Mouse (Mus musculus) hindbrain, embryonic 14.5 days (tissue): ENCODE data around the gene Tk1. TPM values are rescaled to one million over a fixed set of nuclear protein-coding genes. Genes with fewer than 3 reads are reported as not detected.
"Not testable (repeated sequence)": the region's sequence is repeated elsewhere in the genome, so short reads cannot be mapped to it uniquely, and the experiment has no call there.

Source experiments
- ATAC-seq: fragments of 200-750 bp; cut with Nextera tagmentation; 2 replicates; pipeline ENCODE4 v1.8.0; 2017; ENCODE audit warnings: moderate number of reproducible peaks, mild to moderate bottlenecking, moderate TSS enrichment, moderate library complexity; ENCODE audit not compliant: low FRiP score
- DNase-seq: peaks from one replicate; pipeline ENCODE4 v3.0.0-alpha.2; 2015; ENCODE audit warnings: low spot score
- H3K27ac ChIP-seq: fragments of 300-500 bp; sonication (generic); 2 replicates; pipeline ENCODE4 v1.5.1; 2014; ENCODE audit warnings: mild to moderate bottlenecking, moderate library complexity
- H3K27me3 ChIP-seq: fragments of 300-500 bp; sonication (generic); 2 replicates; pipeline ENCODE4 v1.6.1; 2014; ENCODE audit warnings: mild to moderate bottlenecking, low read length, mixed read lengths; ENCODE audit not compliant: control insufficient read depth, insufficient read depth
- H3K36me3 ChIP-seq: fragments of 300-500 bp; sonication (generic); replicated peaks from 2 replicates; pipeline ENCODE4 v1.6.1; 2014; ENCODE audit not compliant: control insufficient read depth, insufficient read depth
- H3K4me1 ChIP-seq: fragments of 300-500 bp; sonication (generic); replicated peaks from 2 replicates; pipeline ENCODE4 v1.6.1; 2014; ENCODE audit warnings: antibody characterized with exemption, low read length, mixed read lengths; ENCODE audit not compliant: control insufficient read depth, insufficient read depth
- H3K4me2 ChIP-seq: fragments of 300-500 bp; sonication (generic); replicated peaks from 2 replicates; pipeline ENCODE4 v1.6.1; 2014; ENCODE audit warnings: mild to moderate bottlenecking, moderate library complexity
- H3K4me3 ChIP-seq: fragments of 300-500 bp; sonication (generic); replicated peaks from 2 replicates; pipeline ENCODE4 v1.5.1; 2014; ENCODE audit warnings: mild to moderate bottlenecking, low read length
- H3K9ac ChIP-seq: fragments of 300-500 bp; sonication (generic); 2 replicates; pipeline ENCODE4 v1.6.1; 2014
- H3K9me3 ChIP-seq: fragments of 300-500 bp; sonication (generic); 2 replicates; pipeline ENCODE4 v1.6.1; 2016; ENCODE audit warnings: low read length; ENCODE audit not compliant: control insufficient read depth
- WGBS: fragments of 180-500 bp; shearing (Covaris S2); extraction: QIAGEN DNeasy Blood & Tissue Kit; methylation state at CpG from one replicate; pipeline ENCODE4 v1.1.7; 2014; 5-methylcytosine and 5-hydroxymethylcytosine counted together
- polyA plus RNA-seq: library from polyadenylated mRNA; unstranded; fragments of >200 nt; fragmentation: Nextera tagmentation; extraction: Ambion mirVana; gene quantifications from 2 replicates; pipeline ENCODE4 v1.2.1, GENCODE M21; 2014

Tk1 gene
- polyA plus RNA-seq, 1 experiment from 2014 or later: 14.4 TPM

DNA sequence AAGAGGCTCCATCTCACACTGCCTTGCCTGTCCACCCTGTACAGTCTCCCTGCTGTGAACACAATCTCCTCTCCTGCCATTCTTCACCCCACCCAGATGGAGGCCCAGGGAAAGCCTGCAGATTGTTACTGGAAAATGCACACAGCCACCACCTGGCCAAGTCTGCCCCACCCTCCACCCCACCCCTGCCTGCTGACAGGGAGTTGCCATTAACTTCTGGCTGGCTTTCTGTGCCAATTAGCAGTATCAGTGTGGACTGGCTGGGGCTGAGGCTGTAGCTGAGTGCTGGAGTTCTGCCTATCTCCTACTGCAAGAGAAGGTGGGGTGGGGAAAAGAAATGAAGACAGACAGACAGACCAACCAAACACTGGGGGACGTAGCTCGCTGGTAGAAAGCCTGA is 12.7 kb upstream of the Tk1 start:
- Histone ChIP-seq H3K4me2 (no peak overlapping the region), H3K9me3 (no peaks in the 10 kb centered on the region), H3K36me3 (no peaks in the 10 kb centered on the region), H3K27me3 (no peaks in the 10 kb centered on the region), H3K4me3 (no peak overlapping the region), H3K9ac (no peak overlapping the region), H3K27ac (no peak overlapping the region), H3K4me1 (no peaks in the 10 kb centered on the region)
- DNase-seq: no peak
- no peak for ATAC-seq
- 65% methylated on average over 2 of the region's 2 CpGs for WGBS

DNA sequence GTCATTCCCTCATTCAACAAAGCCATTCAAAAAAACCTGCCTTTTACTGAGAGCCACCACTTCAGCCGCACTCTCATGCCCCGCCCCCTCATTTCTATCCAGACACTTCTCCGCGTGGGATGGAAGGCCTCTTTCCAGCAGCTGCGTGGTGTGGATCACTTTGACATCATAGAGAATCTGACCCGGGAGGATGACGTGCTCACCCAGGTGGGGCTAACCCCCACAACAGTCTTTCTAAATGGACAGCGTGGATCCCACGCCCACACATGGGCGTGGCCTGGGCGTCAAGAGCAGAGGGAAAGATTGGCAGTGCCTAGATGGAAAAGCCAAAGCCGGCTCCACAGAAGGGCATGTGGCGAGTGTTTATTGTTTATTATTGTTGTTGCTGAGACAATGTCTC is 10.4 kb upstream of the Tk1 start:
- no peaks in the 10 kb centered on the region for H3K9me3 ChIP-seq
- ATAC-seq: no peak
- no peak overlapping the region for H3K27ac ChIP-seq
- DNase-seq: no peak
- no peaks in the 10 kb centered on the region for H3K27me3 ChIP-seq
- 24% methylated on average over 13 of the region's 13 CpGs for WGBS
- H3K9ac ChIP-seq: no peak overlapping the region
- no peaks in the 10 kb centered on the region for H3K36me3 ChIP-seq
- peak overlapping the region; percentile 35 for H3K4me2 ChIP-seq
- no peaks in the 10 kb centered on the region for H3K4me1 ChIP-seq
- H3K4me3 ChIP-seq: no peak overlapping the region

DNA sequence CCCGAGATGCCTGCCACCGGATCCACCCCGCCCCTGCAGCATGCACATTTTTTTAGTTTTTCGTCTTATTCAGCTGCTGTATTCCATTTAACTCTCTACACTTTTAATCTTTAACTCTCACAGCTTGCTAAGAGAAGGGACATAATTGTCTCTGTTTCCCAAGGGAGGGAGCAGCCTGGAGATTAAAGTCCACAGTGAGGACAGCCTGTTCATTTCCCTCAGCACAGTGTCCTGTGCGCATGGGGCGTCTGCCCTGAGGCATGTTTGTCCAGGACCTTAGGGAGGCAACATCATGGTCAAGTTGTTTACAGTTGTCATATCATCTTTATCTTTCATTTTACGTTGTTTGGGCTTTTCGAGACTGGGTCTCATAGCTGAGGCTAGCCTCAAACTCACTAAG is 8.2 kb upstream of the Tk1 start:
- ATAC-seq: no peak
- Histone ChIP-seq H3K4me3 (no peak overlapping the region), H3K27me3 (no peaks in the 10 kb centered on the region), H3K9ac (no peak overlapping the region), H3K27ac (no peak overlapping the region), H3K36me3 (no peaks in the 10 kb centered on the region), H3K4me1 (peaks cover 4% of the 10 kb centered on the region; the same call in 1 of the 2 replicates), H3K9me3 (no peaks in the 10 kb centered on the region), H3K4me2 (no peak overlapping the region)
- DNase-seq: no peak
- WGBS: 93% methylated on average over 8 of the region's 8 CpGs

DNA sequence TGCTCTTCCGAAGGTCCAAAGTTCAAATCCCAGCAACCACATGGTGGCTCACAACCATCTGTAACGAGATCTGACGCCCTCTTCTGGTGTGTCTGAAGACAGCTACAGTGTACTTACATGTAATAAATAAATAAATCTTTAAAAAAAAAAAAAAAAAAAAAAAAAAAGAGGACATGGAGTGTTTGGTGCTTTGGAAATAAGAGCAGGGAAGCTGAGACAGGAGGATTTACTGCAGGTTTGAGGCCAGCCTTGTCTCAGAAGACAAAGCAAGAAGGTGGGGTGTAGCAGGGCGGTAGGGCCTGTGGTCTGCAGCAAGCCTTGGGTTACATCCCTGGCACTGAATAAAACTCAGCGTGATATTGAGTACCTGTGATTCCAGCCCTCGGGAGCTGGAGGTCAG is 7.6 kb upstream of the Tk1 start:
- WGBS: 93% methylated on average over 4 of the region's 6 CpGs
- not testable (repeated sequence) for H3K4me3 ChIP-seq, H3K27me3 ChIP-seq, H3K9me3 ChIP-seq, H3K4me1 ChIP-seq, H3K36me3 ChIP-seq, ATAC-seq, H3K27ac ChIP-seq, DNase-seq, H3K9ac ChIP-seq, H3K4me2 ChIP-seq

DNA sequence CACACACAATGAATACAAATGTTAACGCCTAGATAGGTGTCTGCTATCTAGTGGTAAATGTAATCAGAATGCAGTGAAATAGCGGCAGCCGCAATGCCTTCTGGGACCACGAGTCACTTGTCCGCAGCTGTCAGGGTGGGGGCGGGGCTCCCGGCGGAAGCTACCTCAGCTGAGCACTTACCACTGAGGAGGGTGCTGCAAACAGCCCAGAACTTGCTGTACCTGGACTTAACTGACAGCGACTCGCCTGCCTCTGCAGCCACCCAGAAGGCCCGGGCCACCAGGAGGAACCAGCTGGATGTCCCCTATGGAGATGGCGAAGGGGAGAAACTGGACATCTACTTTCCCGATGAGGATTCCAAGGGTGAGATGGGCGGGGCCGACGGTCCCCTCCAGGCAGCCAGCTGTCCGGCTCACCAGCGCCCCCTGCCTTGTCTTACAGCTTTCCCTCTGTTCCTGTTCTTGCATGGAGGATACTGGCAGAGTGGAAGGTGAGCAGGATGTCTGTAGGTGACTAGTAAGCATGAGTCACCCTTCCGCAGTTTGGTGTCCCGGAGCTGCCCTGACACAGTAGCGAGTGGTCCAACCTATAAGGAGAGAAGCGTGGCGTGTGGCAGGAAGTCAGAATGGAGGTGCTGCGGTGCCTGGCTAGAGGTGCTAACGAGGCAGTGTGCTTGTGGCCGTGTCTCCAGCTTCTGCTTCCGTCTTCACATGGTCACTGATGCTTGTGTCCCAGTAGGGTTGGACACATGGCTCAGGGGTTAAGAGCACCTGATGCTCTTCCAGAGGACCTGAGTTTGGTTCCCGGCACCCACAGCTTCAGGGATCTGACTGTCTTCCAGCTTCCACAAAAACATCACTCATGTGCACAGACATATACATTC is 6.4 kb upstream of the Tk1 start:
- DNase-seq: peak; percentile 68
- peak overlapping the region; percentile 51 for H3K4me2 ChIP-seq
- H3K4me3 ChIP-seq: peak overlapping the region; percentile 30
- WGBS: 17% methylated on average over 28 of the region's 28 CpGs
- no peaks in the 10 kb centered on the region for H3K36me3 ChIP-seq
- H3K4me1 ChIP-seq: peaks cover 8% of the 10 kb centered on the region
- peak; percentile 74; the same call in 1 of the 2 replicates for ATAC-seq
- H3K9ac ChIP-seq: peak overlapping the region; percentile 26; the same call in 1 of the 2 replicates
- 0 out of 2 replicates have a peak overlapping the region, but pooled peaks have one; percentile 12 for H3K27ac ChIP-seq
- no peaks in the 10 kb centered on the region for H3K27me3 ChIP-seq
- H3K9me3 ChIP-seq: no peaks in the 10 kb centered on the region

DNA sequence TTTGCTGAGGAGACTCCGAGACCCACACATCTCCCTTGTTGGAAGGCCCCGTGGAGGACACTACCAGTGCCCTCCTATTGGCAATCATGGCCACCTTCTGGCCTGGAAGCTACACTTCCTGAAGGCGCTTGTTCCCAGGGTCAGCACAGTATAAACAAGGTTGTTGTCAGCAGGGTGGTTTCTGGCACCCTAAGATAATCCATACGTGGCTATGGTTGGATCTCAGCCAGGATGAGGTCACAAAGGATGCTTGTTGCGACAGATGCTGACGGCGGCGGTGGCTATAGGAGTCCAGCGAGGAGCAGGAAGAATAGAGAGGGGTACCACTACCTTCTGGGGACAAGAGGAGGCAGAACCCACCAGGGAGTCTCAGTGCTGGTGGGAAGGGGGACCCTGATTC is 4.5 kb upstream of the Tk1 start:
- Histone ChIP-seq H3K4me1 (peaks cover 19% of the 10 kb centered on the region), H3K4me2 (no peak overlapping the region), H3K36me3 (no peaks in the 10 kb centered on the region), H3K27me3 (no peaks in the 10 kb centered on the region), H3K9me3 (no peaks in the 10 kb centered on the region), H3K27ac (no peak overlapping the region), H3K9ac (no peak overlapping the region), H3K4me3 (no peak overlapping the region)
- DNase-seq (no peak), ATAC-seq (no peak)
- 74% methylated on average over 9 of the region's 9 CpGs for WGBS

DNA sequence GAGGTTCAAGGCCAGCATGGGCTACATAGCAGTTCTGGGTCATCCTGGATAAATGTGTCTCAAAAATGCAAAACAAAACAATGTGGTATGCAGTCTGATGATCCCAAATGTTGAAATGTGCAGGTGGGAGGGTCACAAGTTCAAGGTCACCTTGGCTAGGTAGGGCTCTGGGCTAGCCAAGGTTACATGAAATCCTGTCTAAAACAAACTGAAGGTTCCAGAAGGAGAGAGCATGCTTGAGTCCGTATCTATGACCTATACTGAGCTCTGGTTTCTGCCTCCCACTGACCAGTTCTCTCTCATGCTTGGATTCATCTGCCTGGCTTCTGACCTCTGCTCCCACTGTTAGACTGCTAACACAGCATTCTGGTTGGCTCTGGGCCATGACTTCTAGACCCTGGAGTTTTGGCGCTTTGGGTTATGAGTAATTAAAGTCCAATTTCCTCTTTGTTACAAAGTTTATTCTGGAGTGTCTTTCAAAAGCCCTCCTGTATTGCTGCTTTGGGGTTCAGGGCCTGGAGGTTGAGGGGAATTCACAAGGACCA is 3.9 kb upstream of the Tk1 start:
- 71% methylated on average over 2 of the region's 2 CpGs for WGBS
- H3K4me3 ChIP-seq: no peak overlapping the region
- DNase-seq (no peak), ATAC-seq (no peak)
- H3K4me1 ChIP-seq: peaks cover 23% of the 10 kb centered on the region
- no peak overlapping the region for H3K9ac ChIP-seq
- no peak overlapping the region for H3K27ac ChIP-seq
- no peak overlapping the region for H3K4me2 ChIP-seq
- no peaks in the 10 kb centered on the region for H3K9me3 ChIP-seq
- H3K27me3 ChIP-seq: no peaks in the 10 kb centered on the region
- H3K36me3 ChIP-seq: no peaks in the 10 kb centered on the region

DNA sequence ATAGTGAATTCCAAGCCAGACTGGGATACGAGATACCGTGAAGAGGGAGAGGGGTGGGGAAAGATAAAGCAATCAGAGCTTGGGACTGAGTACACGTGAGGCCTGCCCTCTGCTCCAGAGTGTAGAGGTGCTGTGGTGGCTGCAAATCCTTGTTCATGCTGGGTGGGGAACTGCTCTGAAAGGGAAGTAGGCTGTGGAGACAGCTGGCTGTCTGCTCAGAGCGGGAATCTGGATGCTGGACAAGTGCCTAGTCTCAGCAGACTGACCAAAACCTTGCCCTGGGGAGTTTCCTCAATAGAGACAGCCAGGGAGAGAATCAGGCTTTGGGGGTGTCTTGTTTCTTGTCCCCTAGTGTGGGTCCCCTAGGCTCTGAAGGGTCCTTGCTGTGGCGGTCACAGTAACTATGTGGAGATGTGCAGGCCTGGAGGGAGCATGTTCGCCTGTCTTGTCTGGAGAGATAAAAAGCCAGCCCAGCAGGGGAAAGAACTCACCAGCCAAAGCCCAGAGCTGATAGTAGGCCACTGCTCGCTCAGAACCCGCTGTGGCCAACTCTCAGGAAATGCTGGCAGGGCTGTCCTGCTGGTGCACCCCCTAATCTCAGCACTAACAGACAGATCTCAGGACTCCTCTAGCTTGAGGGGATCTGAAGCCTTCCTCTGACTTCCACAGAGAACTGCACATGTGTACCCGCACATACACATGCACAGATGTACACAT is 3.2 kb upstream of the Tk1 start:
- Histone ChIP-seq H3K4me2 (no peak overlapping the region), H3K9me3 (no peaks in the 10 kb centered on the region), H3K36me3 (no peaks in the 10 kb centered on the region), H3K9ac (no peak overlapping the region), H3K4me1 (peaks cover 29% of the 10 kb centered on the region), H3K27ac (peak overlapping the region; percentile 15; the same call in 1 of the 2 replicates), H3K4me3 (no peak overlapping the region), H3K27me3 (no peaks in the 10 kb centered on the region)
- ATAC-seq (no peak), DNase-seq (no peak)
- 59% methylated on average over 9 of the region's 9 CpGs for WGBS

DNA sequence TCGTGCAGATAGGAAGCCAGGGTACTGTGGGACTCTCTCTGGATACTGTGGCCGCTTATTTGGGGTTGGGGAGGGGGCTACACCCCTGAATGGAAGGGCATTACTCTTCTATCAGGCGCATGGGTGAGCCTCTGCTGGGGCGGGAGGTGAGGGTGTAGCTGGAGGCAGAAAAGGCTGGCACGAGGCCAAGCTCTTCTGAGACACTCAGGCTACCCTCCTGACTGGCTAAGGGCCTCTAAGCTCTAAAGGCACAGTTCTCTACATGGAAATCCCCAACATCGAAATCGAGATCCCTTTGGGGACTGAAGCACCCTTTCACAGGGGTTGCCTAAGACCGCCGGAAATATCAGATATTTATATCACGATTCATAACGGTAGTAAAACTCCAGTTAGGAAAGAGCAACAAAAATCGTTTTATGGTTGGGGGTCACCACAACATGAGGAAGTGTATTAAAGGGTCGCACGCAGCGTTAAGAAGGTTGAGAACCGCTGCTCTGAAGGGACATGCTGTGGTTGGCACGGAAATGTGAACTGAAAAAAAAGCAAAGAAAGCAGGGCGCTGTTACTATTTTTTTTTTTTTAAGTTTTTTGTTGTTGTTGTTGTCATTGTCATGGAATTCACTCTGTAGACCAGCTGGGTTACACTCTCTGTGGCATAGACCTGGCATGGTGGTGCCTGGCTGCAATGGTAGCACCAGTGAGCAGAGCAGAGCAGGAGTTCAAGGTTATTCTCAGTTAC is 2.4 kb upstream of the Tk1 start:
- H3K4me2 ChIP-seq: no peak overlapping the region
- H3K4me1 ChIP-seq: peaks cover 31% of the 10 kb centered on the region
- no peak for DNase-seq
- no peaks in the 10 kb centered on the region for H3K27me3 ChIP-seq
- H3K9ac ChIP-seq: no peak overlapping the region
- H3K9me3 ChIP-seq: no peaks in the 10 kb centered on the region
- ATAC-seq: no peak
- WGBS: 78% methylated on average over 18 of the region's 18 CpGs
- H3K4me3 ChIP-seq: no peak overlapping the region
- H3K36me3 ChIP-seq: no peaks in the 10 kb centered on the region
- 0 out of 2 replicates have a peak overlapping the region, but pooled peaks have one; percentile 15 for H3K27ac ChIP-seq
